22 mouse cellular contexts compared by ENCODE assay signal in the genomic region with DNA sequence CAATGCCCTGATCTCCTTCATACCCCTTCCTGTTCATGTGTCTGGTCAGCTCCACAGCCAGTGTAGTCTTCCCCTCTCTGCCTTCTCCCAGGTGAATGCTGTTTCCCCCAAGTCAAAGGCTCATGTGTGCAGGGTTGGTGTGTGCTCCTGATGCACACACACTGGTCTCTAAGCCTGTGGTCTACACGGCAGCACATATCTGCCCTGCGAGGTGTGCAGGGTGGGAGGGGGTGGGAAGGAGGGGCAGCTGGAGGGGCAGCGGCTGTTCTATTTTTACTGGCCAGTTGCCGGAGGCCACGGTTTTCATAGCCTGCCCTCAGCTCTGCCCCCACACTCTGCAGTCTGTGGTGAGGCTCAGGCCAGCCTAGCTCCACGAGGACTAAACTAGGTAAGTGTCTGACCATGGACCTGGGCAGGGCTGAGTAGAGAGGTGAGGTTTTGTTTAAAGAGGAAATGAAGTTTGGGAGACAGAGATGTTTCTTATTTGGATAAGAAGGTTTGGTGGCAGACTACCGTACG. TPM values are rescaled to one million over a fixed set of nuclear protein-coding genes. Genes with fewer than 3 reads are reported as not detected.
DNase-seq lines count a peak whose midpoint lies in the region; ATAC-seq and TF ChIP-seq lines count a peak whose summit lies in the region.
"Had no signal": no experiment of that assay in that cellular context is flagged by ENCODE, and none has a peak within 500 bp of the region (broad histone marks: within the 10 kb centered on the region; RNA-seq: fewer than 3 reads in every experiment).

No protein-coding gene starts in this region.

- peak overlapping the region; percentile 35 for H3K27ac ChIP-seq in gastrocnemius, adult 2 months
- H3K27ac ChIP-seq in heart, embryonic 15.5 days, result peak overlapping the region; percentile 99
- H3K27ac ChIP-seq in stomach, embryonic 16.5 days (ENCODE audit: low read length), result no peak overlapping the region
- no peak overlapping the region for H3K27ac ChIP-seq in stomach, postnatal 0 days (replicated peaks)
- no peak overlapping the region for H3K27ac ChIP-seq in forebrain, embryonic 10.5 days
- H3K27ac ChIP-seq: forebrain, embryonic 13.5 days; hindbrain, embryonic 15.5 days; layer of hippocampus, adult 2 months; midbrain, embryonic 10.5 days had no signal

- intact Hi-C loops in gastrocnemius, adult 2 months (cut with DNase I), result no loop called here
- intact Hi-C loops in gastrocnemius, postnatal 36 days (cut with DNase I), result no loop called here
- intact Hi-C loops in heart, postnatal 36 days (cut with DNase I), result no loop called here

- peak overlapping the region; percentile 29; the same call in 1 of the 2 replicates for H3K4me3 ChIP-seq in gastrocnemius, adult 2 months
- peak overlapping the region; percentile 61 for H3K4me3 ChIP-seq in heart, embryonic 15.5 days
- H3K4me3 ChIP-seq in stomach, embryonic 16.5 days (replicated peaks; ENCODE audit: low read length), result no peak overlapping the region
- no peak overlapping the region for H3K4me3 ChIP-seq in stomach, postnatal 0 days (ENCODE audit: low read depth, low read length)
- H3K4me3 ChIP-seq in forebrain, embryonic 10.5 days, result no peak overlapping the region
- H3K4me3 ChIP-seq: erythroblast, embryonic 14.5 days; forebrain, embryonic 13.5 days; hindbrain, embryonic 15.5 days; layer of hippocampus, adult 2 months; midbrain, embryonic 10.5 days had no signal

- WGBS in heart, embryonic 15.5 days, result 18% methylated on average over 8 of the region's 8 CpGs
- WGBS in stomach, embryonic 16.5 days, result 42% methylated on average over 8 of the region's 8 CpGs
- WGBS in stomach, postnatal 0 days, result 52% methylated on average over 8 of the region's 8 CpGs
- WGBS in forebrain, embryonic 10.5 days, result 75% methylated on average over 8 of the region's 8 CpGs

- no peaks in the 10 kb centered on the region for H3K9me3 ChIP-seq in heart, embryonic 15.5 days (replicated peaks)
- H3K9me3 ChIP-seq in stomach, embryonic 16.5 days (replicated peaks; ENCODE audit: control insufficient read depth, low read length), result no peaks in the 10 kb centered on the region
- no peaks in the 10 kb centered on the region for H3K9me3 ChIP-seq in stomach, postnatal 0 days (ENCODE audit: control insufficient read depth, low read length)
- no peaks in the 10 kb centered on the region for H3K9me3 ChIP-seq in forebrain, embryonic 10.5 days
- H3K9me3 ChIP-seq: forebrain, embryonic 13.5 days; hindbrain, embryonic 15.5 days; midbrain, embryonic 10.5 days had no signal

- H3K4me1 ChIP-seq in heart, embryonic 15.5 days (replicated peaks), result peaks cover 86% of the 10 kb centered on the region
- H3K4me1 ChIP-seq in stomach, embryonic 16.5 days (ENCODE audit: control insufficient read depth, insufficient read depth, low read length), result peaks cover 33% of the 10 kb centered on the region
- H3K4me1 ChIP-seq in stomach, postnatal 0 days (replicated peaks; ENCODE audit: control insufficient read depth, insufficient read depth), result peaks cover 11% of the 10 kb centered on the region
- H3K4me1 ChIP-seq in forebrain, embryonic 10.5 days, result peaks cover 30% of the 10 kb centered on the region

- DNase-seq in gastrocnemius, adult 2 months, result no peak
- DNase-seq in gastrocnemius, postnatal 36 days, result no peak
- DNase-seq in heart, postnatal 36 days, result no peak
- DNase-seq in stomach, postnatal 0 days (ENCODE audit: low spot score), result no peak
- DNase-seq in embryo, embryonic 10.5 days (ENCODE audit: low spot score), result no peak
- DNase-seq in forebrain, embryonic 10.5 days (ENCODE audit: extremely low spot score, low spot score), result no peak
- DNase-seq: adrenal gland, postnatal 10 days; cerebellum, adult 2 months; kidney, postnatal 25 days; layer of hippocampus, postnatal 36 days; thymus, postnatal 25 days had no signal

- H3K27me3 ChIP-seq in heart, embryonic 15.5 days, result no peaks in the 10 kb centered on the region
- H3K27me3 ChIP-seq in stomach, embryonic 16.5 days (ENCODE audit: control insufficient read depth, insufficient read depth, low read length), result no peaks in the 10 kb centered on the region
- no peaks in the 10 kb centered on the region for H3K27me3 ChIP-seq in stomach, postnatal 0 days (ENCODE audit: control insufficient read depth, insufficient read depth, low read length)
- peaks cover 29% of the 10 kb centered on the region for H3K27me3 ChIP-seq in forebrain, embryonic 10.5 days (ENCODE audit: poor library complexity, severe bottlenecking)
- H3K27me3 ChIP-seq: hindbrain, embryonic 15.5 days had no signal

- no peak for TF ChIP-seq EP300 in stomach, postnatal 0 days (optimal IDR thresholded peaks at IDR 0.05)

- no peak for TF ChIP-seq CTCF in gastrocnemius, adult 2 months (IDR thresholded peaks at IDR 0.05)
- no peak for TF ChIP-seq CTCF in stomach, postnatal 0 days (IDR thresholded peaks at IDR 0.05; ENCODE audit: low read depth)

- no peaks in the 10 kb centered on the region for H3K36me3 ChIP-seq in heart, embryonic 15.5 days
- H3K36me3 ChIP-seq in stomach, embryonic 16.5 days (ENCODE audit: control insufficient read depth, insufficient read depth, low read length), result no peaks in the 10 kb centered on the region
- H3K36me3 ChIP-seq in stomach, postnatal 0 days (ENCODE audit: control insufficient read depth, insufficient read depth, low read length), result no peaks in the 10 kb centered on the region
- no peaks in the 10 kb centered on the region for H3K36me3 ChIP-seq in forebrain, embryonic 10.5 days (replicated peaks)
- H3K36me3 ChIP-seq: hindbrain, embryonic 15.5 days; midbrain, embryonic 10.5 days had no signal

- peak overlapping the region; percentile 80 for H3K9ac ChIP-seq in heart, embryonic 15.5 days
- H3K9ac ChIP-seq in stomach, embryonic 16.5 days (ENCODE audit: low read length), result peak overlapping the region; percentile 23; the same call in 1 of the 2 replicates
- no peak overlapping the region for H3K9ac ChIP-seq in stomach, postnatal 0 days (ENCODE audit: low read length)
- H3K9ac ChIP-seq: forebrain, embryonic 13.5 days; hindbrain, embryonic 15.5 days had no signal

- peak; percentile 29 for ATAC-seq in heart, embryonic 15.5 days (replicated peaks; ENCODE audit: insufficient number of reproducible peaks, insufficient read depth, low FRiP score, low read depth)
- ATAC-seq in stomach, embryonic 16.5 days (ENCODE audit: insufficient read depth, low FRiP score), result no peak
- no peak for ATAC-seq in stomach, postnatal 0 days (ENCODE audit: low FRiP score, low TSS enrichment)
- ATAC-seq: forebrain, embryonic 13.5 days; midbrain, embryonic 16.5 days had no signal

- H3K4me2 ChIP-seq in heart, embryonic 15.5 days, result peak overlapping the region; percentile 72
- no peak overlapping the region for H3K4me2 ChIP-seq in stomach, embryonic 16.5 days (ENCODE audit: low read depth, low read length)
- no peak overlapping the region for H3K4me2 ChIP-seq in stomach, postnatal 0 days (replicated peaks; ENCODE audit: low read depth)
- H3K4me2 ChIP-seq: forebrain, embryonic 13.5 days; hindbrain, embryonic 15.5 days had no signal

RNA-seq across cellular contexts. Expression of a gene that starts 19.2 kb away (rescaled TPM):
- total RNA-seq in gastrocnemius, adult 2 months (2021), result not detected
- total RNA-seq in gastrocnemius, postnatal 36 days (2021), result not detected
- polyA plus RNA-seq in heart, embryonic 15.5 days (2015; fragmentation: Nextera tagmentation; extraction: Ambion mirVana), result 3.2 and 5.8 TPM in 2 replicates
- 1 to 10 TPM; 5.6 to 8.2 TPM for total RNA-seq in heart, postnatal 36 days (2021)
- polyA plus RNA-seq in stomach, embryonic 16.5 days (2015; fragmentation: Nextera tagmentation; extraction: Ambion mirVana), result 109 and 142 TPM in 2 replicates
- 128 and 140 TPM in 2 replicates for polyA plus RNA-seq in stomach, postnatal 0 days (2015; fragmentation: Nextera tagmentation; extraction: Ambion mirVana)
- 3.1 and 3.7 TPM in 2 replicates for polyA plus RNA-seq in forebrain, embryonic 10.5 days (2016; fragmentation: Nextera tagmentation; extraction: Ambion mirVana)
- total RNA-seq: gastrocnemius, adult 8-10 months; granulocyte monocyte progenitor cell, adult 5-6 weeks had no signal
- polyA plus RNA-seq: erythroblast, embryonic 14.5 days had no signal

RNA-seq across cellular contexts. Expression of a gene that starts 19.9 kb away (rescaled TPM):
- total RNA-seq in gastrocnemius, adult 2 months (2021), result 100 to 1,000 TPM; 184 to 604 TPM
- 100 to 1,000 TPM in 1 of 2 experiments, 10 to 100 TPM in 1; 69.4 to 433 TPM for total RNA-seq in gastrocnemius, postnatal 36 days (2021)
- 3,693 and 4,133 TPM in 2 replicates for polyA plus RNA-seq in heart, embryonic 15.5 days (2015; fragmentation: Nextera tagmentation; extraction: Ambion mirVana)
- 1 to 10 TPM; 1.0 to 1.4 TPM for total RNA-seq in heart, postnatal 36 days (2021)
- 6.2 and 84.9 TPM in 2 replicates for polyA plus RNA-seq in stomach, embryonic 16.5 days (2015; fragmentation: Nextera tagmentation; extraction: Ambion mirVana)
- 4.2 and 6.8 TPM in 2 replicates for polyA plus RNA-seq in stomach, postnatal 0 days (2015; fragmentation: Nextera tagmentation; extraction: Ambion mirVana)
- 0.55 and 1.3 TPM in 2 replicates for polyA plus RNA-seq in forebrain, embryonic 10.5 days (2016; fragmentation: Nextera tagmentation; extraction: Ambion mirVana)
- total RNA-seq: granulocyte monocyte progenitor cell, adult 5-6 weeks had no signal
- polyA plus RNA-seq: erythroblast, embryonic 14.5 days; liver, adult 2 months had no signal

RNA-seq across cellular contexts. Expression of a gene that starts 33.2 kb away (rescaled TPM):
- total RNA-seq in gastrocnemius, adult 2 months (2021), result 100 to 1,000 TPM in 1 of 2 experiments, 10 to 100 TPM in 1; 78.0 to 140 TPM
- 100 to 1,000 TPM; 108 to 122 TPM for total RNA-seq in gastrocnemius, postnatal 36 days (2021)
- 70.5 and 85.0 TPM in 2 replicates for polyA plus RNA-seq in heart, embryonic 15.5 days (2015; fragmentation: Nextera tagmentation; extraction: Ambion mirVana)
- 10 to 100 TPM in 1 of 2 experiments, 1 to 10 TPM in 1; 9.7 to 13.3 TPM for total RNA-seq in heart, postnatal 36 days (2021)
- 77.4 and 80.5 TPM in 2 replicates for polyA plus RNA-seq in stomach, embryonic 16.5 days (2015; fragmentation: Nextera tagmentation; extraction: Ambion mirVana)
- 91.1 and 92.2 TPM in 2 replicates for polyA plus RNA-seq in stomach, postnatal 0 days (2015; fragmentation: Nextera tagmentation; extraction: Ambion mirVana)
- 20.2 and 21.4 TPM in 2 replicates for polyA plus RNA-seq in forebrain, embryonic 10.5 days (2016; fragmentation: Nextera tagmentation; extraction: Ambion mirVana)

RNA-seq across cellular contexts. Expression of a gene that starts 37.0 kb away (rescaled TPM):
- total RNA-seq in gastrocnemius, adult 2 months (2021), result 1 to 10 TPM in 1 of 2 experiments, under 1 TPM in 1; 0.77 to 3.3 TPM
- 1 to 10 TPM; 2.9 to 5.4 TPM for total RNA-seq in gastrocnemius, postnatal 36 days (2021)
- polyA plus RNA-seq in heart, embryonic 15.5 days (2015; fragmentation: Nextera tagmentation; extraction: Ambion mirVana), result 7,410 and 9,283 TPM in 2 replicates
- total RNA-seq in heart, postnatal 36 days (2021), result 1,000 to 10,000 TPM; 8,733 to 8,759 TPM
- polyA plus RNA-seq in stomach, embryonic 16.5 days (2015; fragmentation: Nextera tagmentation; extraction: Ambion mirVana), result 40.8 and 48.4 TPM in 2 replicates
- polyA plus RNA-seq in stomach, postnatal 0 days (2015; fragmentation: Nextera tagmentation; extraction: Ambion mirVana), result 36.4 and 39.9 TPM in 2 replicates
- 0.45 TPM in 1 of 2 replicates, not detected in the other for polyA plus RNA-seq in forebrain, embryonic 10.5 days (2016; fragmentation: Nextera tagmentation; extraction: Ambion mirVana)
- total RNA-seq: granulocyte monocyte progenitor cell, adult 5-6 weeks had no signal
- polyA plus RNA-seq: erythroblast, embryonic 14.5 days had no signal

Comparison
In these comparisons a context has a peak if more than half of its experiments do, and no peak if none do; other contexts are left out.
1. H3K27ac ChIP-seq: peak in gastrocnemius, adult 2 months (single experiment) and heart, embryonic 15.5 days (single experiment); none in stomach, embryonic 16.5 days (single experiment), stomach, postnatal 0 days (single experiment) and forebrain, embryonic 10.5 days (single experiment).
2. H3K4me3 ChIP-seq: peak in gastrocnemius, adult 2 months (single experiment) and heart, embryonic 15.5 days (single experiment); none in stomach, embryonic 16.5 days (single experiment), stomach, postnatal 0 days (single experiment) and forebrain, embryonic 10.5 days (single experiment).
3. RNA of a gene that starts 19.2 kb away (polyA plus RNA-seq): 128 to 140 TPM in stomach, postnatal 0 days and 109 to 142 TPM in stomach, embryonic 16.5 days; 3.1 to 3.7 TPM in forebrain, embryonic 10.5 days and 3.2 to 5.8 TPM in heart, embryonic 15.5 days; every median in the first group is over 10 times any median in the second.
4. RNA of a gene that starts 19.9 kb away (polyA plus RNA-seq): 3,693 to 4,133 TPM in heart, embryonic 15.5 days; 6.2 to 84.9 TPM in stomach, embryonic 16.5 days, 4.2 to 6.8 TPM in stomach, postnatal 0 days and 0.55 to 1.3 TPM in forebrain, embryonic 10.5 days; every median in the first group is over 10 times any median in the second.